Mouse (Mus musculus) ES-E14 (cell line): ENCODE results near the gene Dnlz.

Source experiments
- HCFC1 ChIP-seq: IDR thresholded peaks from 2 replicates; pipeline ENCODE4 v1.6.1; 2012; ENCODE audit warnings: low read length, inconsistent platforms, borderline replicate concordance; ENCODE audit not compliant: insufficient read depth
- MAFK ChIP-seq: IDR thresholded peaks from 2 replicates; pipeline ENCODE4 v1.6.1; 2014; ENCODE audit warnings: mild to moderate bottlenecking, low read depth, low read length, inconsistent platforms; ENCODE audit not compliant: insufficient read depth

- TF ChIP-seq MAFK (no peak), HCFC1 (no peak)
These were observed 47.7 kb upstream of the Dnlz start for GRCm38 (mm10) chr2:26399647-26400046.
